Mouse (Mus musculus) MEL (cell line): ENCODE results near the gene Ccdc54.

Experiments used
- BHLHE40 ChIP-seq: IDR thresholded peaks from 2 replicates; pipeline ENCODE4 v1.6.1; 2012; ENCODE audit warnings: low read depth, mild to moderate bottlenecking, inconsistent platforms, low read length, improper control_type of control experiment, borderline replicate concordance
- CTCF ChIP-seq, 3 experiments: IDR thresholded peaks in 2 of 3; conservative IDR thresholded peaks in 1 of 3; 2 replicates each; pipeline ENCODE4 v1.5.1; 2011 to 2012; ENCODE audit warnings: low read length in 3 of 3, low read depth in 2 of 3, mild to moderate bottlenecking in 2 of 3, improper control_type of control experiment in 1 of 3, inconsistent platforms in 1 of 3, mixed read lengths in 1 of 3, moderate library complexity in 1 of 3; ENCODE audit not compliant: control insufficient read depth in 1 of 3, insufficient read depth in 1 of 3, poor library complexity in 1 of 3, severe bottlenecking in 1 of 3
- ELF1 ChIP-seq: IDR thresholded peaks from 2 replicates; pipeline ENCODE4 v1.6.1; 2014; ENCODE audit warnings: low read depth, mild to moderate bottlenecking, inconsistent platforms, low read length, improper control_type of control experiment, moderate library complexity
- EP300 ChIP-seq, 2 experiments: IDR thresholded peaks; 2 replicates each; pipeline ENCODE4 v1.6.1; 2011; ENCODE audit warnings: improper control_type of control experiment in 2 of 2, low read length in 2 of 2, low read depth in 1 of 2, mild to moderate bottlenecking in 1 of 2
- GATA1 ChIP-seq: IDR thresholded peaks from 2 replicates; pipeline ENCODE4 v1.6.1; 2011; ENCODE audit warnings: low read depth, low read length, improper control_type of control experiment
- MAX ChIP-seq: IDR thresholded peaks from 2 replicates; pipeline ENCODE4 v1.6.1; 2011; ENCODE audit warnings: low read length, improper control_type of control experiment
- MEF2A ChIP-seq: IDR thresholded peaks from 2 replicates; pipeline ENCODE4 v1.6.1; 2014; ENCODE audit warnings: low read depth, mild to moderate bottlenecking, inconsistent platforms, low read length, improper control_type of control experiment; ENCODE audit not compliant: poor library complexity, insufficient replicate concordance, severe bottlenecking; ENCODE audit errors: extremely low read depth
- NELFE ChIP-seq: IDR thresholded peaks from 2 replicates; pipeline ENCODE4 v1.6.1; 2011; ENCODE audit warnings: low read depth, low read length, improper control_type of control experiment
- RCOR1 ChIP-seq: IDR thresholded peaks from 2 replicates; pipeline ENCODE4 v1.6.1; 2012; ENCODE audit warnings: low read depth, mild to moderate bottlenecking, inconsistent platforms, low read length, improper control_type of control experiment
- TCF12 ChIP-seq: IDR thresholded peaks from 2 replicates; pipeline ENCODE4 v1.6.1; 2014; ENCODE audit warnings: low read depth, mild to moderate bottlenecking, inconsistent platforms, low read length, improper control_type of control experiment, moderate library complexity
- USF1 ChIP-seq: IDR thresholded peaks from 2 replicates; pipeline ENCODE4 v1.6.1; 2014; ENCODE audit warnings: low read depth, mild to moderate bottlenecking, inconsistent platforms, low read length, improper control_type of control experiment, moderate library complexity
- USF2 ChIP-seq, 2 experiments: IDR thresholded peaks; 2 replicates each; pipeline ENCODE4 v1.6.1; 2011 to 2012; ENCODE audit warnings: improper control_type of control experiment in 2 of 2, low read length in 2 of 2, borderline replicate concordance in 1 of 2, inconsistent platforms in 1 of 2, low read depth in 1 of 2, mild to moderate bottlenecking in 1 of 2; ENCODE audit not compliant: insufficient read depth in 1 of 2
- ZKSCAN1 ChIP-seq: IDR thresholded peaks from 2 replicates; pipeline ENCODE4 v1.6.1; 2012; ENCODE audit warnings: low read depth, mild to moderate bottlenecking, inconsistent platforms, low read length, improper control_type of control experiment, moderate library complexity

- TF ChIP-seq MAX (no peak), RCOR1 (no peak), GATA1 (no peak), CTCF (IDR thresholded peaks at IDR 0.05 in 2 of 3, conservative IDR thresholded peaks at IDR 0.05 in 1 of 3; ENCODE audit: control insufficient read depth in 1 of 3, insufficient read depth in 1 of 3, low read depth in 2 of 3, low read length in 3 of 3, poor library complexity in 1 of 3, severe bottlenecking in 1 of 3) (no peak), ELF1 (no peak), MEF2A (no peak), USF1 (no peak), EP300 (IDR thresholded peaks at IDR 0.05; ENCODE audit: low read depth in 1 of 2, low read length in 2 of 2) (no peak), ZKSCAN1 (no peak), BHLHE40 (no peak), NELFE (no peak), USF2 (IDR thresholded peaks at IDR 0.05; ENCODE audit: borderline replicate concordance in 1 of 2, insufficient read depth in 1 of 2, low read depth in 1 of 2, low read length in 2 of 2) (no peak), TCF12 (no peak)
These were observed 13.9 kb upstream of the Ccdc54 start for GRCm38 (mm10) chr16:50604826-50605225.
